Mouse (Mus musculus): ENCODE results near the gene Scgb1b24.

Gene Scgb1b24

DNA sequence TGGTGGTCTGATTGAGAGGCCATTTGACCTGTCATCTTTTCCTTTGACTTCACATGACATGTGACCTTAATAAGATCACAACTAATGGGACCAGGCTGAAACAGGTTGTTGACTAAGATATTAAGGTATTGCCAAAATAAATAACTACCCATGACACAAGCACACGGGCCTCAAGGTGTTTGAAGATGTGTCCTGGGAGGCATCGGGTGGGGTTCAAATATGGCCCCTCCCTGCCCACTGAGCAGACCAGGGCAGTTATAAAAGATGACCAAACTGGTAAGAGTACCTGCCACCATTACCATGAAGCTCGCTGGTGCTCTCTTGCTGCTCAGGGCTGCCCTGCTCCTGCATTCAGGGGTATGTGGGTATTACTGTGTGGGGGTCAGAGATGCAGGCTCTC lies at the start of gene Scgb1b24:
Gene Scgb1b24, plus strand, starts transcription at position 301 of the 400 bp plus-strand sequence.
- no peak for DNase-seq

DNA sequence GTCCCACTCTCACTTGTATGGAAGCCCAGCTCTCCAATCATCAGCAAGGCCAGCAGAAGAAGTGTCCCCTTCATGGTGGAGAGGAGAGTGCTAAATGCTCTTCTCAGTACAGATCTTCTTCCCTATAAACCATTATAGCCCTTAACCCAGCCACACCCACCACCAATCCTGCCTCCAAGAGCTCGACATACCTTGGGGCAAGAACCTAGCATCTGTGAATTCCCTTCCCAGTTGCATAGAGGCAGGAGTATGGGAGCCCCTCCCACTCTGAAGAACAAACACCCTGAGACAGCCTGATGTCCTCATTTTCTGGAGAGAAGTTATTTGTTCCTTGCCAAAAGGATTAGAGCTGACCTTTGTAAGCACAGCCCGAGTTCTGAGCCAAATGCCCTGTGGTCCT lies 4.4 kb upstream of the Scgb1b24 start, which contains the start of gene Scgb2b24:
Gene Scgb2b24, minus strand, starts transcription at position 101 of the 400 bp plus-strand sequence.
- DNase-seq: no peak

All from liver (tissue).